14 mouse cellular contexts compared by ENCODE assay signal in genomic region chr1:55399891-55400290, GRCm38 (mm10). TPM values are rescaled to one million over a fixed set of nuclear protein-coding genes. Genes with fewer than 3 reads are reported as not detected.
DNase-seq lines count a peak whose midpoint lies in the region; ATAC-seq lines count a peak whose summit lies in the region.
"Had no signal": no experiment of that assay in that cellular context is flagged by ENCODE, and none has a peak within 500 bp of the region (broad histone marks: within the 10 kb centered on the region; RNA-seq: fewer than 3 reads in every experiment).

No protein-coding gene starts in this region.

- H3K9ac ChIP-seq in forebrain, embryonic 11.5 days (ENCODE audit: low read length), result no peak overlapping the region
- H3K9ac ChIP-seq in midbrain, embryonic 12.5 days (replicated peaks), result no peak overlapping the region
- H3K9ac ChIP-seq: liver, embryonic 13.5 days had no signal

- H3K4me1 ChIP-seq in forebrain, embryonic 11.5 days (replicated peaks; ENCODE audit: control insufficient read depth, insufficient read depth, low read length), result no peaks in the 10 kb centered on the region
- H3K4me1 ChIP-seq in forebrain, embryonic 10.5 days, result peaks cover 6% of the 10 kb centered on the region
- H3K4me1 ChIP-seq in midbrain, embryonic 12.5 days, result no peaks in the 10 kb centered on the region

- WGBS in forebrain, embryonic 11.5 days, result 50% methylated on average over 5 of the region's 5 CpGs
- 61% methylated on average over 5 of the region's 5 CpGs for WGBS in forebrain, embryonic 10.5 days
- WGBS in midbrain, embryonic 12.5 days, result 33% methylated on average over 5 of the region's 5 CpGs

- H3K9me3 ChIP-seq in forebrain, embryonic 11.5 days (ENCODE audit: control insufficient read depth, low read length), result no peaks in the 10 kb centered on the region
- no peaks in the 10 kb centered on the region for H3K9me3 ChIP-seq in forebrain, embryonic 10.5 days
- H3K9me3 ChIP-seq in midbrain, embryonic 12.5 days, result no peaks in the 10 kb centered on the region
- H3K9me3 ChIP-seq: liver, embryonic 13.5 days had no signal

- ATAC-seq in forebrain, embryonic 11.5 days (replicated peaks; ENCODE audit: low FRiP score), result no peak
- ATAC-seq in midbrain, embryonic 12.5 days (ENCODE audit: low FRiP score, low read depth), result peak; percentile 79; the same call in 1 of the 2 replicates

- no peak overlapping the region for H3K27ac ChIP-seq in forebrain, embryonic 11.5 days (ENCODE audit: low read depth, low read length)
- H3K27ac ChIP-seq in forebrain, embryonic 10.5 days, result no peak overlapping the region
- H3K27ac ChIP-seq in midbrain, embryonic 12.5 days (replicated peaks), result no peak overlapping the region
- H3K27ac ChIP-seq: liver, embryonic 13.5 days had no signal

- H3K27me3 ChIP-seq in forebrain, embryonic 11.5 days (ENCODE audit: control insufficient read depth, insufficient read depth, low read length), result no peaks in the 10 kb centered on the region
- H3K27me3 ChIP-seq in forebrain, embryonic 10.5 days (ENCODE audit: poor library complexity, severe bottlenecking), result peaks cover 11% of the 10 kb centered on the region
- peaks cover 9% of the 10 kb centered on the region for H3K27me3 ChIP-seq in midbrain, embryonic 12.5 days

- no peaks in the 10 kb centered on the region for H3K36me3 ChIP-seq in forebrain, embryonic 11.5 days (ENCODE audit: control insufficient read depth, insufficient read depth, low read length)
- H3K36me3 ChIP-seq in forebrain, embryonic 10.5 days (replicated peaks), result no peaks in the 10 kb centered on the region
- H3K36me3 ChIP-seq in midbrain, embryonic 12.5 days, result no peaks in the 10 kb centered on the region
- H3K36me3 ChIP-seq: liver, embryonic 13.5 days had no signal

- no peak overlapping the region for H3K4me3 ChIP-seq in forebrain, embryonic 11.5 days (ENCODE audit: low read depth, low read length)
- H3K4me3 ChIP-seq in forebrain, embryonic 10.5 days, result no peak overlapping the region
- H3K4me3 ChIP-seq in midbrain, embryonic 12.5 days, result no peak overlapping the region
- H3K4me3 ChIP-seq: liver, embryonic 13.5 days had no signal

- DNase-seq in forebrain, embryonic 11.5 days (ENCODE audit: low spot score), result peak; percentile 52
- no peak for DNase-seq in forebrain, embryonic 10.5 days (ENCODE audit: extremely low spot score, low spot score)
- peak; percentile 13 for DNase-seq in 3T3-L1 (ENCODE audit: low read depth, low spot score)
- peak; percentile 33 to 40 for DNase-seq in frontal cortex, postnatal 10 days (ENCODE audit: low spot score in 2 of 2)
- no peak for DNase-seq in cerebellum, adult 8-10 months
- no peak for DNase-seq in heart, adult 18-20 months
- no peak for DNase-seq in lung, postnatal 14 days
- DNase-seq: cerebellum, adult 18-20 months; heart, postnatal 4 days; kidney, postnatal 36 days; liver, embryonic 13.5 days had no signal

- H3K4me2 ChIP-seq in forebrain, embryonic 11.5 days (ENCODE audit: low read depth, low read length, severe bottlenecking), result no peak overlapping the region
- no peak overlapping the region for H3K4me2 ChIP-seq in midbrain, embryonic 12.5 days (replicated peaks)
- H3K4me2 ChIP-seq: liver, embryonic 13.5 days had no signal

RNA-seq across cellular contexts. Expression of gene Plcl1, which starts 5.8 kb away (rescaled TPM):
- 2.2 and 3.3 TPM in 2 replicates for polyA plus RNA-seq in forebrain, embryonic 11.5 days (2014; fragmentation: Nextera tagmentation; extraction: Ambion mirVana)
- 0.68 and 0.87 TPM in 2 replicates for polyA plus RNA-seq in forebrain, embryonic 10.5 days (2016; fragmentation: Nextera tagmentation; extraction: Ambion mirVana)
- 2.2 and 3.6 TPM in 2 replicates for polyA plus RNA-seq in midbrain, embryonic 12.5 days (2016; fragmentation: Nextera tagmentation; extraction: Ambion mirVana)
- 1 to 10 TPM; 2.7 to 3.3 TPM for total RNA-seq in heart, adult 18-20 months (2021)

RNA-seq across cellular contexts. Expression of gene Boll, which starts 36.6 kb away (rescaled TPM):
- 0.11 and 0.29 TPM in 2 replicates for polyA plus RNA-seq in forebrain, embryonic 11.5 days (2014; fragmentation: Nextera tagmentation; extraction: Ambion mirVana)
- polyA plus RNA-seq in forebrain, embryonic 10.5 days (2016; fragmentation: Nextera tagmentation; extraction: Ambion mirVana), result 0.20 and 0.30 TPM in 2 replicates
- 0.28 TPM in 1 of 2 replicates, not detected in the other for polyA plus RNA-seq in midbrain, embryonic 12.5 days (2016; fragmentation: Nextera tagmentation; extraction: Ambion mirVana)
- total RNA-seq in heart, adult 18-20 months (2021), result not detected
- polyA plus RNA-seq: C2C12; urinary bladder, adult 2 months had no signal

Comparison
In these comparisons a context has a peak if more than half of its experiments do, and no peak if none do; other contexts are left out.
1. DNase-seq: peak in forebrain, embryonic 11.5 days (single experiment), 3T3-L1 (single experiment) and frontal cortex, postnatal 10 days (2 of 2); none in forebrain, embryonic 10.5 days (single experiment), cerebellum, adult 8-10 months (single experiment), heart, adult 18-20 months (0 of 2) and lung, postnatal 14 days (single experiment).